Mouse (Mus musculus) midbrain, embryonic 12.5 days (tissue): Measurements from ENCODE around the gene Filip1l. TPM values are rescaled to one million over a fixed set of nuclear protein-coding genes. Genes with fewer than 3 reads are reported as not detected.

Experiments
- ATAC-seq: fragments of 200-750 bp; cut with Nextera tagmentation; 2 replicates; pipeline ENCODE4 v1.8.0; 2017; ENCODE audit warnings: low read depth, moderate TSS enrichment, moderate library complexity; ENCODE audit not compliant: low FRiP score
- H3K27ac ChIP-seq: fragments of 300-500 bp; sonication (generic); replicated peaks from 2 replicates; pipeline ENCODE4 v1.5.1; 2016; ENCODE audit warnings: mild to moderate bottlenecking
- H3K27me3 ChIP-seq: fragments of 300-500 bp; sonication (generic); 2 replicates; pipeline ENCODE4 v1.6.1; 2016; ENCODE audit warnings: mild to moderate bottlenecking
- H3K36me3 ChIP-seq: fragments of 300-500 bp; sonication (generic); 2 replicates; pipeline ENCODE4 v1.6.1; 2016
- H3K4me1 ChIP-seq: fragments of 300-500 bp; sonication (generic); 2 replicates; pipeline ENCODE4 v1.6.1; 2016
- H3K4me2 ChIP-seq: fragments of 300-500 bp; sonication (generic); replicated peaks from 2 replicates; pipeline ENCODE4 v1.6.1; 2016; ENCODE audit warnings: mild to moderate bottlenecking, moderate library complexity
- H3K4me3 ChIP-seq: fragments of 300-500 bp; sonication (generic); 2 replicates; pipeline ENCODE4 v1.5.1; 2016; ENCODE audit warnings: mild to moderate bottlenecking
- H3K9ac ChIP-seq: fragments of 300-500 bp; sonication (generic); replicated peaks from 2 replicates; pipeline ENCODE4 v1.6.1; 2016; ENCODE audit warnings: mild to moderate bottlenecking, moderate library complexity
- H3K9me3 ChIP-seq: fragments of 300-500 bp; sonication (generic); 2 replicates; pipeline ENCODE4 v1.6.1; 2016; ENCODE audit warnings: mild to moderate bottlenecking
- WGBS: fragments of 180-500 bp; shearing (Covaris S2); methylation state at CpG from one replicate; pipeline ENCODE4 v1.1.7; 2016; 5-methylcytosine and 5-hydroxymethylcytosine counted together
- polyA plus RNA-seq: library from polyadenylated mRNA; unstranded; fragments of >200 nt; fragmentation: Nextera tagmentation; extraction: Ambion mirVana; gene quantifications from 2 replicates; pipeline ENCODE4 v1.2.1, GENCODE M21; 2016

Gene Filip1l
- polyA plus RNA-seq, 1 experiment from 2014 or later: 7.0 TPM

DNA sequence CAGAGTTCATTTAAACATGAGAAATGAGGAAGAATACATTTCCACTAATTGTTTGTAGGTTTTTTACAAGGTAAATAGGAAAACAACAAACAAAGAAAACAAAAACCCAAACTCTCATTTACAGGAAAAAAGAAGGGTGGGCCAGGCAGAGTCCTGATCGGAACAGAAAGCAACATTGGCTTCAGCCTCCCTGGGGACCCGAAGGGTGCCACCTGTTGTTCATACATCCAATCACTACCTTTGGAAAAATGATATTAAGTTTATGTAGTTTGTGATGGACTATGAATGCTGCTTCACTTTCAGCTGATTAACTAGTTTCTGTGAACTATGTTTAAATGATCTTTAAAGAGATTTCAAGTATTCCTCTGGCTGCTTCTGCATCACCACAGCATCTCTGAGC is 198.7 kb downstream of the Filip1l start:
- ATAC-seq: no peak
- WGBS: 87% methylated on average over 2 of the region's 2 CpGs
- Histone ChIP-seq H3K9me3 (no peaks in the 10 kb centered on the region), H3K4me2 (no peak overlapping the region), H3K4me3 (no peak overlapping the region), H3K4me1 (0 out of 2 replicates have a peak, but pooled peaks cover 5% of the 10 kb centered on the region), H3K36me3 (no peaks in the 10 kb centered on the region), H3K9ac (no peak overlapping the region), H3K27me3 (peaks cover 9% of the 10 kb centered on the region; the same call in 1 of the 2 replicates), H3K27ac (no peak overlapping the region)

DNA sequence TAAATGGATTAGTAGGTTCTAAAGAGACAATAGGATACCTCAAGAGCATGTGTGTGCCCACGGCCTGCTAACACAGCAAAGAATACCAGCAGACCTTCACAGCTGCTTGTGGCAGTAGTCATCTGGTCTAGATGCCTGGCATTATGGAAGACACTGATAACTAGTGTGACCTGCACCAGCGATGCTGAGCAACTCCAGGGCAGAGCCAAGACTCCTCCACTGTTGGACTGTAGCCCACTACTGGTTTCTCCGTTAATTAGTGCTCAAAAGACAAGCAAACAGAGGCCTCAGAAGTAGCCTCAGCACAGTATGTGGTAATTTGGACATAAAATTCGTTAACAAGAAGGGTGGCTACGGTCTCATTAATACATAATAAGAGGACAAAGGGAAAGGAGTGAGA is 199.8 kb downstream of the Filip1l start:
- no peaks in the 10 kb centered on the region for H3K9me3 ChIP-seq
- no peak overlapping the region for H3K4me2 ChIP-seq
- H3K36me3 ChIP-seq: no peaks in the 10 kb centered on the region
- 82% methylated on average over 5 of the region's 5 CpGs for WGBS
- no peak overlapping the region for H3K9ac ChIP-seq
- peaks cover 6% of the 10 kb centered on the region; the same call in 1 of the 2 replicates for H3K27me3 ChIP-seq
- H3K4me1 ChIP-seq: 0 out of 2 replicates have a peak, but pooled peaks cover 3% of the 10 kb centered on the region
- no peak overlapping the region for H3K27ac ChIP-seq
- H3K4me3 ChIP-seq: no peak overlapping the region
- no peak for ATAC-seq

DNA sequence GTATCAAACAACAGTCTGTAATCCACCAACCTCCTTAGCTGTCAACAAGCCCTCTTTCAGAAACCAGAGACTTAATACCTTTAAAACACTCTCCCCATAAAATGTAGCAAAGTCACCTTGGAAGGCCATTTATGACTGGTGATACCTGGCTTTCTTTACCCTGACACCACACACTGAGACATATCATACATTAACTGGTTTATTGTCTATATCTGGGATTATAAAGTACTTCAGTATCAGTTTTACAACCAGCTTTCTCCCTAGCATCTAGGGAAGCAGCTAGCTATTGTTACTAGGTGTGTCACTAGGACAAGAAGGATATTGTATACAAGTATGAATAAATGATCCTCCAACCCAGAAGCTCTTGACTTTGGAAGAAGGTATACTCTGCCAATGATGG is 200.3 kb downstream of the Filip1l start:
- Histone ChIP-seq H3K36me3 (no peaks in the 10 kb centered on the region), H3K4me2 (no peak overlapping the region), H3K27me3 (peaks cover 6% of the 10 kb centered on the region; the same call in 1 of the 2 replicates), H3K9me3 (no peaks in the 10 kb centered on the region), H3K27ac (no peak overlapping the region), H3K4me3 (no peak overlapping the region), H3K9ac (no peak overlapping the region), H3K4me1 (0 out of 2 replicates have a peak, but pooled peaks cover 3% of the 10 kb centered on the region)
- no peak for ATAC-seq

DNA sequence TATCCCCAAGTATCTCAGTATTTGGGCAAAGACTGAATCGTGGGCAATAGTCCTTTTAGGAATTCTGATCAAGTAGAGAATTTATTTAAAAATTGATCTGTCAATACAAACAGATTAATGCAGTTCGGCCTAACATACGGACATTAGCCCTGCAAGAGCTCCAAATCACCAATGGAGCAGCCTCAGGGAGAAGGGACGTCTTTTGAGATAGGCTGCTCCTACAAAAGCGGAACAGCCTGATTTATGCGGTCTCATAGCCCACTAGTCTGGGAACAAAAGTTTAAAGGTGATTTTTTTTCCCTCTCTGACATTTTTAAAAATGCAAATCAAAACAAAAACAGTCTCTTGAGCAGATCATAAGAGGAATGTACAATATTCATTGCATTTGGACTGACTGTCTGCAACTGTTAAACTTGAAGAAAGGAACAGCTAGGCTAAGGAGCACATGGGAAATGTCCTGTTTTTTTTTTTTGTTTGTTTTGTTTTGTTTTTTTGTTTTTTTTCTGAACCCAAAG is 202.1 kb downstream of the Filip1l start:
- Histone ChIP-seq H3K4me1 (no peaks in the 10 kb centered on the region), H3K9me3 (no peaks in the 10 kb centered on the region), H3K27me3 (no peaks in the 10 kb centered on the region), H3K9ac (no peak overlapping the region), H3K36me3 (no peaks in the 10 kb centered on the region), H3K4me3 (no peak overlapping the region), H3K27ac (no peak overlapping the region), H3K4me2 (no peak overlapping the region)
- WGBS: 81% methylated on average over 6 of the region's 6 CpGs
- no peak for ATAC-seq

DNA sequence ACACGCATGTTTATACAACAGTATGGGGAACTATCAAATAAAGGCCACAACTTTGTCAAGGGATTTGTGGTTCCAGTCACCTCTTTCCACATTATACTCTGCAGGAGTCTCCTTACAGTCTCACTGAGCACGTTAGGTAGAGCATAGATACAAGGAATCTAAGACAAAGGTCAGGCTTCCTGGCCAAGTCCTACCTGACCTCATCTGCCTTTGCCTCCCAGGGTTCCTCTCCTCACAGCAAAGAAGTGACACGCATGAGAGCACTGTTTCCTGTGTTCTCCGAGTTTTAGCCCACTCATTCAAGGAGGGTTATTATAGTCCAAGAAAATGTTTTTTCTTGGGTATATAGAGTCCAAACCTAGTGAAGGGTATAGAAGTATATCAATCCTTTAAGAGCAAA is 202.8 kb downstream of the Filip1l start:
- no peak overlapping the region for H3K9ac ChIP-seq
- H3K4me1 ChIP-seq: no peaks in the 10 kb centered on the region
- no peaks in the 10 kb centered on the region for H3K27me3 ChIP-seq
- no peak for ATAC-seq
- H3K36me3 ChIP-seq: no peaks in the 10 kb centered on the region
- H3K4me2 ChIP-seq: no peak overlapping the region
- WGBS: 58% methylated on average over 4 of the region's 4 CpGs
- no peaks in the 10 kb centered on the region for H3K9me3 ChIP-seq
- no peak overlapping the region for H3K4me3 ChIP-seq
- no peak overlapping the region for H3K27ac ChIP-seq

DNA sequence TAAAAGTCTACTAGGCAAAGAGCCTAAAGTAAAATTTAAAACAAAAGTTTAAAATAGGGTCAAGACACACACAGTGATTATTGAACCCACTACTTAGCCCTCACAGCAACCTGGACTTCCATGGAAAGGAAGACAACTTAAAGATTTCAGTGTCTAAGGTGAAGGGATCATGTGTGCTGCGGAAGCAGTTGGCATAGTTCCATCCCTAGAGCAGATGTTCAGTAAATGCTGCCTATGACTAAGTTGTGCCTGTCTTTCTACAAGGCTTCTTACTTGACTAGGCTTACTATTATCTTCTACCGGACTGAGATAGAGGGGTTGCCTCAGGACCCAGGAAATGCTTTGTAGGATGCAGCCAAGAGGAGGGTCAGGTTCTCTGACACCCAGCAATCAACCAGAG is 203.4 kb downstream of the Filip1l start:
- WGBS: 94% methylated on average over 2 of the region's 2 CpGs
- no peaks in the 10 kb centered on the region for H3K27me3 ChIP-seq
- H3K4me1 ChIP-seq: no peaks in the 10 kb centered on the region
- no peaks in the 10 kb centered on the region for H3K36me3 ChIP-seq
- no peaks in the 10 kb centered on the region for H3K9me3 ChIP-seq
- no peak overlapping the region for H3K9ac ChIP-seq
- no peak overlapping the region for H3K4me2 ChIP-seq
- no peak overlapping the region for H3K27ac ChIP-seq
- no peak overlapping the region for H3K4me3 ChIP-seq
- no peak for ATAC-seq

DNA sequence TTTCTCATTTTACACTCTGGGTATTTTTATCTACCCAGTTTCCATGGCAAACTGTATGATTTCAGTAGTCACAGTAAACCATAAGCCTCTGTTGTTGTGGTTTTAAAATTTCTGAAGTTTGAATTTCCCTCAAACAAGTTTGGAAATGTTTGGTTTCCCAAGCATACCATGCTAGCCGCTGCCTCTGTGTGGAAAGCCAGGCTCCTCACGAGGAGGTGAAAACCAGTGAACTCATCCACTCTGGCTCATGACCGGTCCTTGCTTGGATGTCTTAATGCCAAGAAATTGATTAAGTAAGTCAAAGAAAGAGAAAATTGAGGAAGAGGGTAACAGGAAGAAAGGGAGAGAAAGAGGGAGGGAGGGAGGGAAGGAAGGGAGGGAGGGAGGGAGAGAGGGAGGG is 205.4 kb downstream of the Filip1l start:
- WGBS: 93% methylated on average over 3 of the region's 3 CpGs
- Histone ChIP-seq H3K9ac (no peak overlapping the region), H3K9me3 (no peaks in the 10 kb centered on the region), H3K27ac (no peak overlapping the region), H3K27me3 (no peaks in the 10 kb centered on the region), H3K4me1 (no peaks in the 10 kb centered on the region), H3K4me2 (no peak overlapping the region), H3K4me3 (no peak overlapping the region), H3K36me3 (no peaks in the 10 kb centered on the region)
- no peak for ATAC-seq

DNA sequence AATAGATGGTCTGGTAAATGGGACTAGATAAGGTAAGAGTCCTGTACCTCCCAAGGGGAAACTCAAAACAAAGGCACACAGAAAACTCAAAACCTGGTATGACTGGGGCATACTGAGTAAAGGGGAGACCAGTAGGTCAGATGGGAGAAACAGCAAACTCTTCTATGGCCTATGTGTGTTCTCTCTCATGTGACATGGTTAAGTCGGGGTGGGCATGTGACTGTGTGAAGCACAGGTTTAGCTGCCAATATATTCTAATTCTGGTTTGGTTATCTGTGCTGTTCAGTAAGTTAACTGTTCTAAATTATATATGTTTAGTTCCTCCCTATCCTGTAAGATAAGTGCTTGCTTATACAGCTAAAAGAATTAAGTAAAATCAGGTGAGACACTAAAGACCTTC is 207.3 kb downstream of the Filip1l start:
- 85% methylated on average over 1 of the region's 1 CpGs for WGBS
- Histone ChIP-seq H3K4me2 (no peak overlapping the region), H3K27ac (no peak overlapping the region), H3K4me1 (no peaks in the 10 kb centered on the region), H3K36me3 (no peaks in the 10 kb centered on the region), H3K9me3 (no peaks in the 10 kb centered on the region), H3K9ac (no peak overlapping the region), H3K4me3 (no peak overlapping the region), H3K27me3 (no peaks in the 10 kb centered on the region)
- no peak for ATAC-seq

DNA sequence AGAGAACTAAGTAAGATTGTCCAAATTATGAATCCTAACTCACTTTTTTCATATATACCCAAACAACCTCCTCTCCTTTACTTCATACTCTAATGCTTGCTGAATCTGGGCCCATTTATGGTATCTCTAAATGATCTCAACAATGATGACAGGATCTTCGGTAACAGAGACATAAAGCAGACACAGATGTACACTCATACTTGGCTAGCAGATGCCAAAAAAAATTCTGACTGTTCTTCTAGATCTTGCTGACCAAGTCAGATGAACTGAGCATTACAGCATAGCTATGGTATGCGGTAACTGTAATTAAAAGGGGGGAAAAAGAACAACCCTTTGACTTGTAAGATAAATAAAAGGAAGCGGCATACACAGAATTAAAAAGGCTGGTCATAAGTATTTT is 210.6 kb downstream of the Filip1l start:
- WGBS: 93% methylated on average over 3 of the region's 3 CpGs

DNA sequence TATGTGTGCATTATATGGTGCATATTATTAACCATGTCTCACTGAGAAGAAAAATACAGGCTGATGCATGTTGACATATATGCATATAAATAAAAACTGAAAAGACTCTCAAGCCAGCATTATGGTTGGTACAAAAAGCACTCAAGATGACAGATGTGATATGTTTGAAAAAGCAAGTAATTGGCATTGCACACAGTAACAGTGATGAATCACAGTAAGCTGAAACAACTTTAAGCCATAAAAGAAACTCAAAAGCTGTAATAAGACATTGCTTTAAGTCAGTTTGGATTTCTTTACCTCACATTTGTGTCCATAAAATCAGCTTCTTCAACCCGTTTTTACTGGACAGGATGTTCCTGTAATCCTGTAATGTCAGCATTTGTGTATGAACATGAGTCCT is 211.9 kb downstream of the Filip1l start:
- Histone ChIP-seq H3K27ac (no peak overlapping the region), H3K9ac (no peak overlapping the region), H3K9me3 (no peaks in the 10 kb centered on the region), H3K27me3 (no peaks in the 10 kb centered on the region), H3K4me2 (no peak overlapping the region), H3K4me1 (no peaks in the 10 kb centered on the region), H3K4me3 (no peak overlapping the region), H3K36me3 (no peaks in the 10 kb centered on the region)
- WGBS: 78% methylated on average over 1 of the region's 1 CpGs
- ATAC-seq: no peak

More for the DNA sequence above, 210.6 kb downstream of the Filip1l start:
- Histone ChIP-seq H3K9me3 (no peaks in the 10 kb centered on the region), H3K27ac (no peak overlapping the region), H3K27me3 (no peaks in the 10 kb centered on the region), H3K36me3 (no peaks in the 10 kb centered on the region), H3K4me2 (no peak overlapping the region), H3K4me3 (no peak overlapping the region), H3K9ac (no peak overlapping the region), H3K4me1 (no peaks in the 10 kb centered on the region)
- ATAC-seq: no peak

DNA sequence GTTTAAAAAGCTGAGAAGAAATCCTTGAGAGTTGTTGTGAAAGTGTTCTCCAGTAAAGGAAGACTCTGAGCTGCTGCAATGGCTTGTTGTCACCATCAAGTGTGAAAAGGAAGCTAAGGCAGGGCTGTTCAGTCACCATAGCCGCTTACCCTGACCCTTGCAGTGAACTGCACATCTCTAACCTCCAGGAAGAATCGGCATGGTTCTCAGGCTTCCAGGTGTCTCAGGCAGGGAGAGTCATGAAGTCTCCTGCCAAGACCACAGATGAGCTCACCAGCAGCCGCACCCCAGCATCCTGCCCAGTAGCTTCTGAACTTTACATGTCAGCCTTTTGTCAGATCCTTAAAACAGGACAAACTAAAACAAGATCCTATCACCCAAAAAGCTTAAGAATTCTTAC is 213.3 kb downstream of the Filip1l start:
- Histone ChIP-seq H3K4me1 (no peaks in the 10 kb centered on the region), H3K36me3 (no peaks in the 10 kb centered on the region), H3K4me2 (no peak overlapping the region), H3K27ac (no peak overlapping the region), H3K9ac (no peak overlapping the region), H3K27me3 (no peaks in the 10 kb centered on the region), H3K9me3 (no peaks in the 10 kb centered on the region), H3K4me3 (no peak overlapping the region)
- no peak for ATAC-seq
- WGBS: 93% methylated on average over 3 of the region's 3 CpGs

DNA sequence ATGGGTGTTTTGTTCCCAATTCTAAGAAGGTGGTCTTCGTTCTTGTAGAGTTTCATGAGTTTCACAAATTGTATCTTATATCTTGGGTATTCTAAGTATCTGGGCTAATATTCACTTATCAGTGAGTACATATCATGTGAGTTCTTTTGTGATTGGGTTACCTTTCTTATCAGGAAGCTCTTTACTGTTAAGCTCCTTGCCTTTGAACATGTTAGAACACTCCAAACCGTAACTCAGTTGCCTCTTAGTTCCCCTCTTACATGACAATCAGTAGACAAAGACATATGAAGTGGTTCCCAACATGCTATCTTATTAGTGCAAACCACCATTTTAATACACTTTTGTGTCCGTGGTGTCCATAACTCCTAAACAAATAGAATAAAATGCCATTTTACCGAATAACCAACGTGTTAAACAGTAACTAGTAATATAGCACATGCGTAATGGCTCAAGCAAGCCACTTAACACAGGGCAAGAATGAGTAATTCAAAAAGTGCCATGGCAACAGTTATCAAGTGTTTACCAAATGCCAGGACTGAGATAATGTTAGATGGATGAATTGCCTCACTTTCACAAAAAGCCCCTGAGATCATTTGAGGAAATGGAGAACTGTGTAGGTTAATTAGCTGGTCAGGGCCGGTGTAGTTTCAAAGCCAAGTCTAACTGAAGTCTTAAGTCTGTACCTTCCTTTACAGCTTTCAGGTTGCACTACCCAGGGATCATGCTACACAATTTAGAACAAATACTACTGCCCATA is 215.9 kb downstream of the Filip1l start:
- Histone ChIP-seq H3K9me3 (no peaks in the 10 kb centered on the region), H3K4me2 (no peak overlapping the region)
- 93% methylated on average over 7 of the region's 7 CpGs for WGBS

More for the DNA sequence above, 215.9 kb downstream of the Filip1l start:
- Histone ChIP-seq H3K4me1 (no peaks in the 10 kb centered on the region), H3K4me3 (no peak overlapping the region), H3K27me3 (no peaks in the 10 kb centered on the region), H3K36me3 (no peaks in the 10 kb centered on the region), H3K9ac (no peak overlapping the region), H3K27ac (no peak overlapping the region)
- no peak for ATAC-seq
